Mouse (Mus musculus) embryo, embryonic 10 days (tissue): ENCODE measurements around the gene 1700088E04Rik.

ENCODE experiments used
- DNase-seq: peaks from one replicate; pipeline ENCODE4 v3.0.0-alpha.2; 2015; ENCODE audit warnings: low spot score

The 1700088E04Rik gene

DNA sequence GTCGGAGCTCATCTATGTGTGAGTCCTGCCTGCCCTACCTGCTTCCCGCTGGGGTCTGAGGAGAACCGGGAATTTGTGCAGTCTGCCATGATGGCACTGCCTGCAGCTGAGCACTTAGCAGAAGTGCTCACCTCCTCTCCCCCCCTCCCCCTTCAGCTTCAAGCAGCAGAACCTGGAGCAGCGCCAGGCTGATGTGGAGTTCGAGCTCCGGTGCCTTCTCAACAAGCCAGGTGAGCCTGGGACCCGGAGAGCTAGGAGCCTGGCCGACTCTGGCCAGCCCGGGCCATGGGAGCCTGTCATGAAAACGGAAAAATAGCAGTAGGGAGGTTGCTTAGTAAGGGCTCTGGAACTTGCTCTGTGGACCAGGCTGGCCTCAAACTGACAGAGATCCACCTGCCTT is 10.3 kb downstream of the 1700088E04Rik start:
- no peak for DNase-seq

DNA sequence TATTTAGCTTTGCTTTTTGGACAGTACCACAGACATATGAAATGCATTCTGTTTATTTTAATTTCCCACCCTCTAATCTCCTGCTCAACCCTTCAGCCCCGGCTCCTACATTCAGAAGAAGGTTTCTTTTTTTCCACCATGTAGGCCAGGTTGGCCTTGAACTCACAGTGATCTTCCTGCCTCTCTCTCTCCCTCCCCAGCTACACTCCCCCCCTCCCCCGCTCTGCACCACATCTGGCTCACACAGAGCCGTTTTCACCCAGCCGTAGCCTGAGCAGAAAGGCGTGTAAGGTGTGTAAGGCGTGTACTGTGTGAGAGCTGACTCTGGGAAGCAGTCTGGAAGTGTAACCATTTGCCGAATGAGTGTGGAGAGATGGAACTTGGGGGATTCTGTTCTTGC is 11.7 kb downstream of the 1700088E04Rik start:
- DNase-seq: no peak

DNA sequence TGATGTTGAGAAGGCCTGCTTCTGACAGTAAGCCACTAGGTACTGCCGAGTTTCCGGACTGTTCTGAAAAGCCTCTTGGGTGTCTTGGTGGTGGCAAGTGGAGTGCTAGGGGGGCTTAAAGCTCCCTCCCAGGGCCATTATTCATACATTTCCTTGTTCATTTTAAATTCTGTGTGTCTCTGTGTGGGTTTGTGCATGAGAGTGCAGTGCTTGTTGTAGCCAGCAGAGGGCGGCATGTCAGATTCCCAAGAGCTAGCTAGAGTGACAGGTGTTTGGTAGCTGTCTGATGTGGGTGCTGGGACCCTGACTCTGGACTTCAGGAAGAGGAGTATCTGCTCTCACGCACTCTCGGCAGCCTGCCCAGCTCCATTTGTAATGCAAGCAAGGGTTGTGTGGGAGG is 12.8 kb downstream of the 1700088E04Rik start:
- DNase-seq: no peak

DNA sequence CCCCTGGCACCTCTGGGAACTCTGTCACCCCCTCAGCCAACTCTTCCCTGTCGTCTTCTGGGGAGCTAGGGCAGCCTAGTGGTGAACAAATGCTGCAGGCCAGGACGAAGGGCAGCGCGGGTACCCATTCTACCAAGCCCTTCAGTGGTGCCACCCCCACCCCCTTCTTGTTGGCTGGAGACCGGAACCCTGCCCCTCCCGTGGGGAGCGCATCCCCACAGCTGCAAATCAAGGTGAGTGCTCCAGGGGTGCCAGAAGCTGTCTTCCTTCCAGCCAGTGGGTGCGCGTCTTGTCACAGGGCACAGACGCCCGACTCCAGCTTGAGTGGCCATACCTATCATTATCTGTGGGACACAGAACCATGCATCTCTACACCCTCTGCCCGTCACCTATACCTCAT is 14.0 kb downstream of the 1700088E04Rik start:
- no peak for DNase-seq

DNA sequence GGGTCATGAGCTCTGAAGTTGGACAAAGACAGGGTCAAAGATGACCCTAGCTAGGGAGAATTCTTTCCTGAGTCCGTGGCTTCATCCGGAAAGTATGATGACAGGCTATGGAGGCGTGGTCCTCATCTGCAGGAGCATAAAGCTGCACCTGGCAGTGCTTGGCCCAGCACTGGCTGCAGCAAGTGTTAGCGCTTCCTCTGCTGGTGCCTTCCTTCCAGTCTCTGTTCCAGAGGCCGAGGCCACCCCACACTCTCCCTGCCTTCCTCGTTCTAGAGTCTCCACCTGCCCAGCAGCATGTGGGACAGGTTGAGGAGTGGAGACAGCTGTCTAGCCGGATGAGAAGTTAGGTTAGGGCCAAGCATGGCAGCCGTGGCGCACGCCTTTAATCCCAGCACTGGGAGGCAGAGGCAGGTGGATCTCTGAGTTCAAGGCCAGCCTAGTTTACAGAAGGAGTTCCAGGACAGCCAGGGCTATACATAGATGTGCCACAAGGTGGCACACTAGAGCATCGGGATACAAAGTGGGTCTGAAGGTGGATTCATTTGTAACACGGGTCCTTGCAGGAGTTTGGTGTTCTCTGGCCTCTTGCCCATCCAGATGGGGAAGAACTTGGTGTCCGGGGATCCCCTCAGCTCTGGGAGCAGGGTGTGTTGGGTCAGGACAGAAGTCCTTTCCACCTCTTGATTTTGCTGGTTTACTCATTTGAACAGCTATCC is 14.7 kb downstream of the 1700088E04Rik start:
- DNase-seq: peak; percentile 43

DNA sequence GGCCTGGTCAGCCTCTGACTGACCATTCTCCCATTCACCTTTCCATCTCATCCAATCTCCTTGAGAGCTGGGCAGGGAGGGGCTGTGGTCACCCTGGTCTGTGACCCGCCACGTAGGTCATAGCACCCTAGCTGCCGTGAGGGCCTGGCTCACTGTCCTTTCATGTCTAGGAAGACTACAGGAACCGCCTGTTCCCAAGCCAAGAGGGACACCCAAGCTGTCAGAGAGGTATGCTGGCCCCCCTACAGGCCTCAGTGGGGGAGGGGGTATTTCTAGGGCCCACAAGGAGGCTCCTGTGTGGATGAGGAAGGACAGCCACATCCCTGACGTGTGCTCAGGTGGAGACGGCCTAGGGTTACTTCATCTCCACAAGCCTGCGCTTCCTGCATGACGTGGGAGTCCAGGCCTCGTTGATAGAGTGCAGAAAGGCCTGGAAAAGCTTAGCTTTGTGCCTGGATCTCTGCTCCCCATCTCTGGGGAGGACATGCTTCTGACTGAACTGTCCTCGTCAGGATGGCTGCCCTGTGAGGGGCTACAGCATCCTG is 16.6 kb downstream of the 1700088E04Rik start:
- DNase-seq: no peak

DNA sequence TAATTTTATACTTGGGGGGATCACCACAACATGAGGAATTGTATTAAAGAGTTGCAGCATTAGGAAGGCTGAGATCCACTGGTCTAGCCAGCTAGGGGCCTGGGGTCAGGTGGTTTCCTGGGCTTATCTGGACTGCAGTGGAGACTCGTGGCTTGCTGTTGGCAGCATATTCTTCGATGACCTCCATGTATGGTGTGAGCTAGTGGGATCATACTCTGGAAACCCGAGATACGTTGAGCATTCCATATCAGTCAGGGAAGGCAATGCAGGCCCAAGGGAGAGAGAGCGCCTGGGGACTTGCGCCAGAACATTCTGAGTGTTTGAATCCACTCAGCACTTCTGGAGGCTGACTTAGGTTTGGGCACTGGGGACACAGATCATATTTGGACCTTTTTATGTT is 17.3 kb downstream of the 1700088E04Rik start:
- no peak for DNase-seq

DNA sequence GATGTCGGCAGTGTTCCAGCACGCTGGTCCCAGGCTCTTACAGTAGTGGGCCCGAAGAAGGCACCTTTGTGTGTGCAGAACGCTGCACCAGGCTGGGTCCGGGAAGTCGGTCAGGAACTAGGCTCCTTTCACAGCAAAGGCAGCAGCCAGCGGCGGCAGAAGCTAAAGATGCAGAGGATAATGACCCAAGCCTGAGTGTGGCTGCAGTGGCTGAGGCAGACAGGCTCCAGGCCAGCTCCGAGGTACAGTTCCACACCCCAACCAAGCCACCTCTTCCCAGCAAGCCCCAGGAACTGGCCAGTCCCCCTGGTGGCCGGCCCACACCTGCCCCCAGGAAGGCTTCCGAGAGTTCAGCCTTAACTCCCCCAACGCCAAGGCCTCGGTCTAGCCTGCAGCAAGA is 18.5 kb downstream of the 1700088E04Rik start:
- no peak for DNase-seq

DNA sequence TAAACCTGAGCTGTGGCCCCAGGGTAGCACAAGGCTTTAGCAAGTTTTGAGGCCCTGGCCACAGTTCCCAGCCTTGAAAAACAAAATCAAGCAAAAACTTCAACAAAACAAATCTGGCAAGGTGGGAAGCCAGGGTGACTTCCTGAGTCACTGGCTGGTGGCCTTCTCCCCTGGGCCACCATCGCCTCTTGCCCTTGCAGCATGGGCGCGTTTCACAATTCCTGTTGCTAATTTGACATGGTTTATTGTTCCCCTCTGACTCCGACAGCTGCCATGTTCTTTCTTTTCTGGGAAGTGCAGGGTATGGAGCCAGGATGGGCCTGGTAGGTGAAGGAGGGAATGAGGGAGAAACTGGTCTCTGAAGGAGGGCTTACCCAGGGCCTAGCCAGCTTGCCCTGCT is 18.9 kb downstream of the 1700088E04Rik start:
- no peak for DNase-seq

DNA sequence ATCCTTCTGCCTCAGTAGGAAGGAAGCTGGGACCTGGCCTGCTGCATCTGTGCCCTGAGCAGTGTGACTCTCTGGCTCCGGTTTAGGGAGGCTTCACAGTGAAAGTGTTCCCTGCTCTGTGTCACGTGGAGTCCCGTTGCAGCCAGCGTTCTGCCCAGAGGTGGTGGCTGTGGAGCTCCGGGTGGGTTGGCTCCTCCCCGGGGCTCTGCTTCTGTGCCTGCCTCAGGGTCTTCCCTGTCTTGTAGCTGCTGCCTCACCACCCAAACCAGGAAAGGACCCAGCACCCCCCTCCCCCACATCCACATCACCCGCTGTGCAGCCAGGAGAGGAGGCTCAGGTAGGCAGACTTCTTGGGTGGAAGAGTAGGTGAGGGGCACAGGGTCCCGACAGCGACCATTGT is 21.6 kb downstream of the 1700088E04Rik start:
- DNase-seq: no peak

DNA sequence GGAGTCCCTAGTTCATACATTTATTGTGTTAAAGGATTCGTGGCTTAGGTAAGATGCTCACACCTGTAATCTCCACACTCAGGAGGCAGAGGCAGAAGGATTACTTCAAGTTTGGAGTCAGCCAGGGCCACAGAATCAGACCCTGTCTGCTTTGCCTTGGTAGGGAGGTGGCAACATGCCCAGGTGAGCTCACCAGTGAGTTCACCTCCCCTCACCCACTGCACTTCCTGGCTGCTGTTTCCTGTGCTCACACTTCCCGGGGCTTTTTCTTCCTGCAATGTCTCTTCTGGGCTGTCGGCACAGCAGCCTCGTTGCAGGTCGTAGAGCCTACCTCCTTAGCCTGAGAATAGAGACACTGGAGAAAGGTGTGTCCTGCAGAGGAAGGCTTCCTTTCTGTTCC is 25.8 kb downstream of the 1700088E04Rik start:
- no peak for DNase-seq

DNA sequence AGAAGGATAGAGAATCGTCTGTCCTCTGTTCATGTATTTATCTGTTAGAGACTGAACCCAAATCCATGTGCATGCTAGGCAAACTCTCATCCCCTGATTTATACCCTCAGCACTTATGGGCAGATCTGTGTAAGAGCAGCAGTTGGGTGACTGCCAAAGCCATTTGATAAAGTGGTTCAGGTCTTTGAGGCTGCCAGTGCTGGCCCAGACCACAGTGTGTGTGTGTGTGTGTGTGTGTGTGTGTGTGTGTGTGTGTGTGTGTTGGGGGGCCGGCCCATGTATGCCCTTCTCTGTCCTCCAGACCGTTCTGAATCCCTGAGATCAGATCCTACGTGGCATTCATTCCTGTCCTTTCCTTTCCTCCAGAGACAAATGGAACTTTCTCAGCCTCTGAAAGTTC is 29.3 kb downstream of the 1700088E04Rik start:
- DNase-seq: no peak

DNA sequence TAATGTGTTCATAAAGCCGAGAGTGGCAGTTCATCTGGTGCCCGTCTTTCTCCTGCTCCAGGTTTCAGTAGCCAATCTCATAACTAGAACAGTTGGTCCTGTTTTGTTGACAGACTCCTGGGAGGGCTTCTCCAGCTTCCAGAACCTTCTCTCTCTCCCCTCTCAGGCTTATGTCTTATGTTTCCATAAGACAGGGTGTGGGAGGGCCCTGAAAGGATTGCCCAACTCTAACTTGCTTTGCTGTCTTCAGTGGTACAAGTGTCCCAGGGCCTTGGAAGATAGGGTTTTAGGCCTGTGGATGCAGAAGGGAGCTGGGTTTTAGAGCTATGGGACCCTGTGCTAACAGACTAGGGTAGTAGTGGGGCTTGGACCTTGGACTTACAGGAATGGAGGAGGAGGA is 30.5 kb downstream of the 1700088E04Rik start:
- DNase-seq: no peak

DNA sequence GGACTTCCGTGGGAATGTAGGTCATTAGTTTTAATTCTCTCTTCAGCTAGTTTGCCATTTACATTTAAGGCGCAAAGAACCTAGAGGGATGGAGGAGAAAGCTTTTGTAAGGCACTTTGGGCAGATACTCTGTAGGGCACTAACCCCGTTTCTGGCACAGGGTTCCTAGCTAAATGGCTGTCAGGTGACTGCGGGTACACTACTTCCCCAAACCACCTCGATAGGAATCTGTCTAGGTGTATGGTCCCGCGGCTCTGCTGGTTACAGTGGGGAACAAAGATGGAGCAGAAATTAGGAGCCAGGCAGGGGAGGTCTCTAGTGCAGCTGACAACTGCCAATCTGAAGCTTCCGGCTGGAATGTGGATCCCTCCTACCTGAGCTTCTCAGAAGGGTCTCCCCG is 31.0 kb downstream of the 1700088E04Rik start:
- no peak for DNase-seq

DNA sequence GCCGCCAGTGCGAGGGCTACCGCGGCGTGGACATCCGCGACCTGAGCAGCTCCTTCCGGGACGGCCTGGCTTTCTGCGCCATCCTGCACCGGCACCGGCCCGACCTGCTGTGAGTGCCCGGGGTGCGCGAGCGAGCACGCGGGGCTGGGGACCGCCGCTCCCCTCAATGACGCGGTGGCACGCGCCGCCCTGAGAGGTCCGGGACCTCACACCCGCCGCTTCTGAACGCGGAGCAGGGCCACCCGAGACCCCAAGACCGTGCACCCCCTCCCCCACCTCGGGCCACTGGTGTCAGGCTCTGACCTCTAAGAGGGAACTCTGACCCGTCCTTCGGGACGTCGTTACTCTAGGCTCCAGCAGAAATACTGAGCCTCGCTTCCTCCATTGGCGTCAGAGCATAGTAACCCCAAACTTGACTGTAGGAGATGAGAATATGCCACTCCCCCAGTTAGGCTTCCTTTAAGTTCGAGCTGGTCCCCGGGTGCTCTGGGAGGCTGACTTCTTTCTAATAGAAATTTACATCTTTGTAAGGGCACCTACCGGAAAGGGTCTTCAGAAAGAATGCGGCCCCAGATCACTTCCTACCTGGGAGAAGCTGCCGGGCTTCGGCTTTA is 31.6 kb downstream of the 1700088E04Rik start:
- peak; percentile 35 for DNase-seq

DNA sequence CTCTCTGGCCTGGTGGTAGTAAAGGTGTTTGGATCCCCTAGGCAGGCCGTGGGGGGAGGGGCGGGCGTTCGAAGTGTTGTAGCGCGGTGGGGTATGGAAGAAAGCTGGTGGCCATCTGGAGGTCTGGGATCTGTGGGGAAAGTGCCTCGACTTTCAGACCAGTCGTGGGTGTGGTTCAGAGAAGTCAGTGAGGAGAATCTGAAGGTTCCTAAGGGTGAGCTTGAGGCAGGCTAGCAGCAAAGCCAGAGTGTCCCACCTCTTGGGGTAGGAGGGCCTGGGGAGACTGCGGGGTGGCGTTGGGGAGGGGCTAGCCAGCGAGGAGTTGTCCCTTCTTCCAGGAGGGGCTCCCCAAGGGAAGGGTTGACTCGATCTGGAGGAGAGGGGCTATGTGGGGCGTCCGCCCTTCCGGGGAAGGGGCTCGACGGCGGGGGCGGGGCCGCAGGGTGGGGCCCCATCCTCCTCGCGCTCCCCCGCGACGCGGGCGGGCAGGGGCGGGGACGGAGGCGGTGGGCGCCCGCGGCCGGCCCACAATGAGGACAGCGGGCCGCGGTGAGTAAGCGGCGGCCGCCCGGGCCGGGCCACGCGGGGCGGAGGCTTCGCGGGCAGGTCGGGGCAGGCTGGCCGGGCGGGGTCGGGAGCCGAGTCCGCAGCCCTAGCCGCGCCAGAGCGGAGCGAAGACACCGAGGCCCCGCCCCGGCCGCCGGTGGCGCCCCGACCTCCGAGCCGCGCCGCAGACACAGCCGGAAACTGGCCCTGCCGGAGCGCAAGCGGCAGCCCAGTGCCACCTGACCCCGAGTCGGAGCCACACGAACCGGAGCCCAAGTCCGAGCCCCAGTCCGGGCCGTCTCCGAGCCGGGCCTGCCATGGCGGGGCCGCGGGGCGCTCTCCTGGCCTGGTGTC is 32.4 kb downstream of the 1700088E04Rik start, which contains the start of gene Micall1:
Micall1 (plus strand) TSS at position 478 of the 900 bp plus-strand sequence.
- DNase-seq: peak; percentile 63

DNA sequence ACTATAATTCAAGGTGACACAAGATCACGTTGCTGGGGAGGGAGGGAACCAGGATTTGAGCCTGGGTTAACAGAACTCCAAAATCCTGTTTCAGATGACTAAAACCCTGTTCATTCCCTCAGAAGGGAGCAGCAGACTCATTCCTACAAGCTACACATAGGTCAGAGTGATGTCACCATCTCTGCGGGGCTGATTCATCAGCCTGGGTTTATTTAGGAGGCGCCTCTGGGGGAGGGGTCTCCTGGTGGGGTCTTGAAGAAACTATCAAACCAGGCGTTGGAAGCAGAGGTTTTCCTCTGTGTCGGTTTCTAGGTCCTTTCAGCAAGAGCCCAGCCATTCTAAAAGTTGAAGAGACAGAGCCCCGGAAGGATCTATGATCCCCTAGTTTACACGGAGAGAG is 33.1 kb downstream of the 1700088E04Rik start:
- no peak for DNase-seq

DNA sequence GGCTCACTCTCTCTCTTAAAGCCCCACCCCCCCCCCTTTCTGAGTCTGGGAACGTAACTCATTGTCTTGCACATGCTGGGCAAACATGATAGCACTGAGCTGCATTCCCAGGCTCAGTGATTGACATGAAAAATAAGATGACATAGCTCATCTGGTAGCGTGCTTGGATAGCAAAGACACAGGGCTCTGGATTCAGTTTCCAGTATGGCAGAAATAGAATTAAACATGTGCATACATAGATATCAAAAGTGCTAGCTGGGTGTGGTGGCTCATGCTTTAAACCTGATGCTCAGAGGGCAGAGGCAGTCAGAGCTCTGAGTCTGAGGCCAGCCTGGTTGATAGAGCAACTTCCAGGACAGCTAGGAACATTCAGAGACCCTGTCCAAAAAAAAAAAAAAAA is 35.2 kb downstream of the 1700088E04Rik start:
- no peak for DNase-seq

DNA sequence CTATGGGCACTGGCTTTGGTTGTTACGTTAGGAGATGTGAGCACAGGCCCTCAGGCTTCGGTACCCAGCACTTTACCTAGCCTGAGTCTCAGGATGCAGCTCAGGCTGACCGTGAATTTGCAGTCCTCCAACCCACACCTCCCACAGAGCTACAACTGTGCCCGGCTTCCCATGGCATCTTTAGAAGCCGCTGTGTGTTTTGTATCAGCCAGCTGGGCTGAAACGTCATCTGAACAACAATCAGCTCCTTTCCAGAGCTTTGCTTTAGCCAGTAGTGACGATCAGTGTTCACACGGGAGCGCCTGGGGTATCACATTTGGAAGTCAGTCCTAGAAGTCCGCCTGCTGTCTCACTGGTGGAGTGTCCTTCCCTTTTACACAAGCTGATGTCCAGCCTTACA is 37.8 kb downstream of the 1700088E04Rik start:
- no peak for DNase-seq

DNA sequence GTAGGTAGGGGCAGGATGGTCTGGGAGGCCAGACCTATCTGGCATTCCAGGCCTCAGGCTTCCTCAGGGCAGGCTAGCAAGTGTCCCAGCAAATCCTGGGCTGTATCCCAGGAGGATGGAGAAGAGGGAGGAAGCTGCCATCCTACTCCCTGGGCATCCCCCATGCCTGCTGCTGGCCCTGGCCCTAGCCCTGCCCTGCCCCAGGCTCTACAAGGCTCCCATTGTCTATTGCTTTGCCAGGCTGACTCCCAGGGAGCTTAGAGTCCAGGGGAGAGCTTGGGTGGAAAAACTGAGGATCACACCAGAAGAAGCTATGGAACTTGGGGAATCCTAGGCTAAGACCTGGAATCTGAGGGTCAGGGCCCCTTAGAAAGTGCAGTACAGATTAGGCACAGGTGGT is 39.5 kb downstream of the 1700088E04Rik start:
- no peak for DNase-seq

DNA sequence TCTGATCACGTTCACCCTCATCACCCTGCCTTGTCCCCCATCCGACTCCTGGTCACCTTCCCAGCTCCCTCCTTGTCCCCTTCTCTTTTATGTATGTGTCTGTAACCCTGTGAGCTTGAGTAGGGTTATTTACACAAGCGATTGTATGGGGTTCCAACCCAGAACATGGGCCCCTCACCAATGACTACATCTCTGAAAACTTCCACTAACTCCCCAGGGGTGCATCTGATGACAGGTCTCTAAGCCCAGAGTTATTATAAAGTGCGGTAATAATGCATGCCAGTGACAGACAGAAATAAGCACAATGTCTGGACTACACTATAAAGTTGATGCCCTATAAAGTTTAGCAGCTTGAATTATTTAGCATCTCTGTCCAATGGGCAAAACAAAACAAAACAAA is 40.7 kb downstream of the 1700088E04Rik start:
- DNase-seq: no peak

DNA sequence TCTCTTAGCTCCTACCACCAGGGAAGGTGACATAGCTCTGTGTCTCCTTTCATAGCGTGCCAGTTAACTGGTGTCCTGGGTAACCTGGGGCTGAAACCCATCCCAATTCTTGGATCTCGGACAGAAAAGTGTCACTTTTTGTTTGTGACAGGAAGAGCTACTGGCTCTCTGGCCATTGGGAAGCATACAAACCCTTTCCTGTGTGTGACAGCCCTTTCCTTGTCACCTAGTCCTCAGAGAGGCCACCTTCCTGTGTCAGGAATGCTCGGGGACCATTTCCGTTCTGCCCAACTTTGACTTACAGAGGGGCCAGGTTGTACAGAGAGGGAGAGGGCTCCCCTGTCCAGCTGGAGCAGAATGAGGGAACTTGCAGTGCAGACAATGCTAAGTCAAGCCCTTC is 41.6 kb downstream of the 1700088E04Rik start:
- DNase-seq: no peak

DNA sequence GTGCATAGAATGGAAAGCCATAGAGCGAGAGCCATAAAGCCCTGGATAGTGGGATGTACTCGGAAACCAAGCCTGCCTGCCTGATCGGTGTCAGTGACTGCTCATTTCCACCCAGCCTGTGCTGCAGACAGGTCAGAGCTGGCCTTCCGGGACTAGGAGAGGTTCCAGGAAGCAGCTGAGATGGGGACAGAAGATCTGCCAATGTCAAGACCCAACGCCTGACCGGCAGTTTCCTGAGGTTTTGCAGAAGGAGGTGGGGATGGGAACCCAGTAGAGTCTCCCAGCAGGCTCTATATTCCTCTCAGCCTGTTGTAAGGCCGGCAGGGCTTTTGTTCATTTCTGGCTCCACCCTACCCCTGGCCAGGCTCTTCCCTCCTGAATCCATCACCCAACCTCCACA is 42.2 kb downstream of the 1700088E04Rik start:
- DNase-seq: no peak
